Mouse (Mus musculus): Measurements from ENCODE around the gene Npy5r. TPM values are rescaled to one million over a fixed set of nuclear protein-coding genes. Genes with fewer than 3 reads are reported as not detected.

Gene Npy5r
- total RNA-seq, 2 experiments from 2014 or later, result not detected

GRCm38 (mm10) chr8:66630721-66631120, 57.2 kb downstream of the Npy5r start:
- TF ChIP-seq CTCF (IDR thresholded peaks at IDR 0.05), result no peak
- Histone ChIP-seq H3K4me3 (no peak overlapping the region), H3K27ac (no peak overlapping the region)
- intact Hi-C loops (cut with DNase I), result no loop called here
- DNase-seq, result no peak

Other genes with a start within 250 kb of the Npy5r start
- 1 to 10 TPM; 5.4 TPM for gene Tma16, start 201.6 kb downstream of the Npy5r start, total RNA-seq (2021)
- not detected for gene Tktl2, start 176.4 kb downstream of the Npy5r start, total RNA-seq (2021)
- 1 to 10 TPM; 1.6 to 2.1 TPM for gene Npy1r, start 9.1 kb upstream of the Npy5r start, total RNA-seq (2021)
- gene Naf1, start 172.1 kb upstream of the Npy5r start, total RNA-seq (2021), result 1 to 10 TPM; 3.3 to 4.6 TPM